Mouse (Mus musculus) E14TG2a.4 (cell line): ENCODE results near the gene Spint2.
A peak's percentile ranks its signal among the peaks of the same experiment; 100 is the strongest.

Experiments
- H3K27me3 ChIP-seq: 2 replicates; pipeline ENCODE4 v1.6.1; 2014; ENCODE audit warnings: low read length, control low read depth; ENCODE audit not compliant: insufficient read depth
- H3K36me3 ChIP-seq: 2 replicates; pipeline ENCODE4 v1.6.1; 2014; ENCODE audit warnings: low read length, control low read depth; ENCODE audit not compliant: insufficient read depth
- H3K4me1 ChIP-seq: replicated peaks from 2 replicates; pipeline ENCODE4 v1.6.1; 2014; ENCODE audit warnings: low read depth, low read length, control low read depth
- H3K4me3 ChIP-seq: replicated peaks from 2 replicates; pipeline ENCODE4 v1.5.1; 2014; ENCODE audit warnings: mild to moderate bottlenecking, low read length
- H3K9me3 ChIP-seq: 2 replicates; pipeline ENCODE4 v1.6.1; 2014; ENCODE audit warnings: low read length, control low read depth
- CTCF ChIP-seq: conservative IDR thresholded peaks from 2 replicates; pipeline ENCODE4 v1.5.1; 2014; ENCODE audit warnings: low read length
- NANOG ChIP-seq: IDR thresholded peaks from 2 replicates; pipeline ENCODE4 v1.6.1; 2014; ENCODE audit warnings: borderline replicate concordance, low read length, mixed read lengths
- POU5F1 ChIP-seq: IDR thresholded peaks from 2 replicates; pipeline ENCODE4 v1.6.1; 2014; ENCODE audit warnings: low read length, borderline replicate concordance

Spint2 gene

GRCm38 (mm10) chr7:29316137-29316734, 34.5 kb upstream of the Spint2 start:
- H3K36me3 ChIP-seq, result peaks cover 29% of the 10 kb centered on the region

GRCm38 (mm10) chr7:29314844-29315628, 33.3 kb upstream of the Spint2 start:
- H3K27me3 ChIP-seq, result peaks cover 7% of the 10 kb centered on the region
- peaks cover 34% of the 10 kb centered on the region for H3K36me3 ChIP-seq
- peak overlapping the region; percentile 66 for H3K4me3 ChIP-seq
- no peaks in the 10 kb centered on the region for H3K9me3 ChIP-seq
- TF ChIP-seq POU5F1 (no peak), NANOG (no peak), CTCF (no peak)
- H3K4me1 ChIP-seq, result peaks cover 77% of the 10 kb centered on the region

More at GRCm38 (mm10) chr7:29316137-29316734, 34.5 kb upstream of the Spint2 start:
- Histone ChIP-seq H3K27me3 (no peaks in the 10 kb centered on the region), H3K4me1 (peaks cover 89% of the 10 kb centered on the region), H3K9me3 (no peaks in the 10 kb centered on the region), H3K4me3 (peak overlapping the region; percentile 56)
- no peak for TF ChIP-seq NANOG
- no peak for TF ChIP-seq POU5F1
- TF ChIP-seq CTCF, result no peak

GRCm38 (mm10) chr7:29313572-29314261, 32.0 kb upstream of the Spint2 start:
- Histone ChIP-seq H3K36me3 (peaks cover 34% of the 10 kb centered on the region), H3K4me3 (peak overlapping the region; percentile 66), H3K27me3 (peaks cover 19% of the 10 kb centered on the region), H3K9me3 (no peaks in the 10 kb centered on the region), H3K4me1 (peaks cover 77% of the 10 kb centered on the region)
- no peak for TF ChIP-seq POU5F1
- TF ChIP-seq CTCF, result no peak
- no peak for TF ChIP-seq NANOG

GRCm38 (mm10) chr7:29313051-29313450, 31.3 kb upstream of the Spint2 start:
- no peaks in the 10 kb centered on the region for H3K9me3 ChIP-seq
- peaks cover 26% of the 10 kb centered on the region for H3K27me3 ChIP-seq
- peaks cover 34% of the 10 kb centered on the region for H3K36me3 ChIP-seq
- no peak overlapping the region; the same call in 1 of the 2 replicates for H3K4me3 ChIP-seq
- peaks cover 77% of the 10 kb centered on the region for H3K4me1 ChIP-seq
- TF ChIP-seq POU5F1 (no peak), NANOG (no peak), CTCF (no peak)

GRCm38 (mm10) chr7:29309749-29310148, 28.0 kb upstream of the Spint2 start:
- peak overlapping the region; percentile 75 for H3K4me3 ChIP-seq
- no peak for TF ChIP-seq CTCF
- TF ChIP-seq NANOG, result no peak
- no peak for TF ChIP-seq POU5F1
- H3K4me1 ChIP-seq, result peaks cover 72% of the 10 kb centered on the region
- peaks cover 31% of the 10 kb centered on the region for H3K36me3 ChIP-seq
- H3K9me3 ChIP-seq, result no peaks in the 10 kb centered on the region
- H3K27me3 ChIP-seq, result peaks cover 27% of the 10 kb centered on the region

GRCm38 (mm10) chr7:29309221-29309721, 27.6 kb upstream of the Spint2 start:
- Histone ChIP-seq H3K36me3 (peaks cover 27% of the 10 kb centered on the region), H3K4me3 (peak overlapping the region; percentile 75)

GRCm38 (mm10) chr7:29307350-29308104, 25.8 kb upstream of the Spint2 start:
- no peak for TF ChIP-seq NANOG
- no peak for TF ChIP-seq CTCF
- no peak for TF ChIP-seq POU5F1
- peak overlapping the region; percentile 82 for H3K4me3 ChIP-seq

More at GRCm38 (mm10) chr7:29309221-29309721, 27.6 kb upstream of the Spint2 start:
- Histone ChIP-seq H3K9me3 (no peaks in the 10 kb centered on the region), H3K4me1 (peaks cover 72% of the 10 kb centered on the region), H3K27me3 (peaks cover 31% of the 10 kb centered on the region)
- TF ChIP-seq CTCF, result no peak
- TF ChIP-seq NANOG, result no peak
- no peak for TF ChIP-seq POU5F1

More at GRCm38 (mm10) chr7:29307350-29308104, 25.8 kb upstream of the Spint2 start:
- no peaks in the 10 kb centered on the region for H3K9me3 ChIP-seq
- H3K4me1 ChIP-seq, result peaks cover 66% of the 10 kb centered on the region
- H3K36me3 ChIP-seq, result peaks cover 15% of the 10 kb centered on the region
- peaks cover 34% of the 10 kb centered on the region for H3K27me3 ChIP-seq
